Mouse (Mus musculus) neural tube, embryonic 14.5 days (tissue): ENCODE results near the gene Tdrd6. TPM values are rescaled to one million over a fixed set of nuclear protein-coding genes. Genes with fewer than 3 reads are reported as not detected.

Source experiments
- ATAC-seq: fragments of 200-750 bp; cut with Nextera tagmentation; 2 replicates; pipeline ENCODE4 v1.8.0; 2017; ENCODE audit warnings: low read depth, mild to moderate bottlenecking, moderate TSS enrichment, moderate library complexity
- H3K27ac ChIP-seq: fragments of 300-500 bp; sonication (generic); 2 replicates; pipeline ENCODE4 v1.5.1; 2014; ENCODE audit warnings: low read depth, mild to moderate bottlenecking, control low read depth, low read length, moderate library complexity, mixed read lengths
- H3K27me3 ChIP-seq: fragments of 300-500 bp; sonication (generic); 2 replicates; pipeline ENCODE4 v1.6.1; 2014; ENCODE audit warnings: low read length; ENCODE audit not compliant: control insufficient read depth, insufficient read depth
- H3K36me3 ChIP-seq: fragments of 300-500 bp; sonication (generic); 2 replicates; pipeline ENCODE4 v1.6.1; 2014; ENCODE audit warnings: low read length, mixed read lengths; ENCODE audit not compliant: control insufficient read depth, insufficient read depth
- H3K4me1 ChIP-seq: fragments of 300-500 bp; sonication (generic); 2 replicates; pipeline ENCODE4 v1.6.1; 2014; ENCODE audit warnings: low read length; ENCODE audit not compliant: control insufficient read depth, insufficient read depth
- H3K4me2 ChIP-seq: fragments of 300-500 bp; sonication (generic); 2 replicates; pipeline ENCODE4 v1.6.1; 2014; ENCODE audit warnings: mild to moderate bottlenecking, low read depth, low read length, control low read depth
- H3K4me3 ChIP-seq: fragments of 300-500 bp; sonication (generic); 2 replicates; pipeline ENCODE4 v1.5.1; 2014; ENCODE audit warnings: low read depth, low read length, control low read depth, mixed read lengths
- H3K9ac ChIP-seq: fragments of 300-500 bp; sonication (generic); replicated peaks from 2 replicates; pipeline ENCODE4 v1.6.1; 2014; ENCODE audit warnings: low read depth, mild to moderate bottlenecking, control low read depth, low read length, mixed read lengths
- H3K9me3 ChIP-seq: fragments of 300-500 bp; sonication (generic); 2 replicates; pipeline ENCODE4 v1.6.1; 2016; ENCODE audit warnings: low read length; ENCODE audit not compliant: control insufficient read depth
- WGBS: fragments of 180-500 bp; shearing (Covaris S2); extraction: QIAGEN DNeasy Blood & Tissue Kit; methylation state at CpG from one replicate; pipeline ENCODE4 v1.1.7; 2014; 5-methylcytosine and 5-hydroxymethylcytosine counted together
- polyA plus RNA-seq: library from polyadenylated mRNA; unstranded; fragments of >200 nt; fragmentation: Nextera tagmentation; extraction: Ambion mirVana; gene quantifications from 2 replicates; pipeline ENCODE4 v1.2.1, GENCODE M21; 2014

Tdrd6 gene
- polyA plus RNA-seq, 1 experiment from 2014 or later: 0.24 TPM

GRCm38 (mm10) chr17:43651314-43652046, 21.4 kb upstream of the Tdrd6 start:
- WGBS: 73% methylated on average over 14 of the region's 14 CpGs
- Histone ChIP-seq H3K27ac (no peak overlapping the region), H3K4me2 (no peak overlapping the region), H3K4me3 (no peak overlapping the region), H3K9ac (no peak overlapping the region), H3K27me3 (no peaks in the 10 kb centered on the region), H3K36me3 (peaks cover 12% of the 10 kb centered on the region; the same call in 1 of the 2 replicates), H3K4me1 (no peaks in the 10 kb centered on the region), H3K9me3 (no peaks in the 10 kb centered on the region)
- no peak for ATAC-seq

- Histone ChIP-seq H3K4me2 (no peak overlapping the region), H3K9me3 (no peaks in the 10 kb centered on the region), H3K36me3 (peaks cover 12% of the 10 kb centered on the region; the same call in 1 of the 2 replicates), H3K4me3 (no peak overlapping the region), H3K9ac (no peak overlapping the region), H3K27me3 (no peaks in the 10 kb centered on the region), H3K27ac (no peak overlapping the region), H3K4me1 (no peaks in the 10 kb centered on the region)
- ATAC-seq: no peak
- WGBS: 78% methylated on average over 10 of the region's 10 CpGs
Observed at GRCm38 (mm10) chr17:43649641-43650436, 19.7 kb upstream of the Tdrd6 start.

- Histone ChIP-seq H3K27me3 (no peaks in the 10 kb centered on the region), H3K4me3 (no peak overlapping the region), H3K4me1 (no peaks in the 10 kb centered on the region), H3K9ac (no peak overlapping the region), H3K36me3 (peaks cover 27% of the 10 kb centered on the region), H3K27ac (no peak overlapping the region), H3K4me2 (no peak overlapping the region), H3K9me3 (no peaks in the 10 kb centered on the region)
- 45% methylated on average over 5 of the region's 5 CpGs for WGBS
- no peak for ATAC-seq
Observed at GRCm38 (mm10) chr17:43646925-43647324, 16.8 kb upstream of the Tdrd6 start.

- no peak overlapping the region for H3K4me3 ChIP-seq
- H3K9me3 ChIP-seq: no peaks in the 10 kb centered on the region
- no peaks in the 10 kb centered on the region for H3K4me1 ChIP-seq
- H3K27ac ChIP-seq: no peak overlapping the region
- peaks cover 22% of the 10 kb centered on the region for H3K36me3 ChIP-seq
- 94% methylated on average over 3 of the region's 3 CpGs for WGBS
- no peak for ATAC-seq
- H3K9ac ChIP-seq: no peak overlapping the region
- no peaks in the 10 kb centered on the region for H3K27me3 ChIP-seq
- H3K4me2 ChIP-seq: no peak overlapping the region
Observed at GRCm38 (mm10) chr17:43645136-43645535, 15.0 kb upstream of the Tdrd6 start.

- no peak overlapping the region for H3K9ac ChIP-seq
- H3K36me3 ChIP-seq: peaks cover 18% of the 10 kb centered on the region
- H3K9me3 ChIP-seq: no peaks in the 10 kb centered on the region
- WGBS: 86% methylated on average over 7 of the region's 7 CpGs
- ATAC-seq: no peak
- H3K27ac ChIP-seq: no peak overlapping the region
- H3K4me2 ChIP-seq: no peak overlapping the region
- H3K4me1 ChIP-seq: no peaks in the 10 kb centered on the region
- H3K4me3 ChIP-seq: no peak overlapping the region
- H3K27me3 ChIP-seq: no peaks in the 10 kb centered on the region
Observed at GRCm38 (mm10) chr17:43644375-43644774, 14.3 kb upstream of the Tdrd6 start.

GRCm38 (mm10) chr17:43643191-43643590, 13.1 kb upstream of the Tdrd6 start:
- Histone ChIP-seq H3K27ac (no peak overlapping the region), H3K9me3 (no peaks in the 10 kb centered on the region), H3K4me2 (no peak overlapping the region), H3K27me3 (no peaks in the 10 kb centered on the region), H3K4me3 (no peak overlapping the region), H3K4me1 (no peaks in the 10 kb centered on the region), H3K36me3 (peaks cover 18% of the 10 kb centered on the region), H3K9ac (no peak overlapping the region)
- WGBS: 74% methylated on average over 7 of the region's 7 CpGs
- no peak for ATAC-seq

GRCm38 (mm10) chr17:43640825-43641224, 10.7 kb upstream of the Tdrd6 start:
- H3K4me1 ChIP-seq: no peaks in the 10 kb centered on the region
- WGBS: 78% methylated on average over 1 of the region's 1 CpGs

GRCm38 (mm10) chr17:43637146-43637545, 7.0 kb upstream of the Tdrd6 start:
- no peak for ATAC-seq
- no peaks in the 10 kb centered on the region for H3K27me3 ChIP-seq
- 98% methylated on average over 4 of the region's 4 CpGs for WGBS

More at GRCm38 (mm10) chr17:43640825-43641224, 10.7 kb upstream of the Tdrd6 start:
- Histone ChIP-seq H3K9me3 (no peaks in the 10 kb centered on the region), H3K36me3 (peaks cover 18% of the 10 kb centered on the region), H3K4me3 (no peak overlapping the region), H3K9ac (no peak overlapping the region), H3K27ac (no peak overlapping the region), H3K4me2 (no peak overlapping the region), H3K27me3 (no peaks in the 10 kb centered on the region)
- ATAC-seq: no peak

GRCm38 (mm10) chr17:43630427-43630760, 295 bp upstream of the Tdrd6 start:
- peaks cover 6% of the 10 kb centered on the region; the same call in 1 of the 2 replicates for H3K4me1 ChIP-seq
- no peaks in the 10 kb centered on the region; the same call in 1 of the 2 replicates for H3K9me3 ChIP-seq
- H3K27ac ChIP-seq: no peak overlapping the region
- no peak overlapping the region for H3K9ac ChIP-seq
- H3K4me3 ChIP-seq: peak overlapping the region; percentile 44; the same call in 1 of the 2 replicates
- H3K27me3 ChIP-seq: peaks cover 15% of the 10 kb centered on the region; the same call in 1 of the 2 replicates
- no peaks in the 10 kb centered on the region for H3K36me3 ChIP-seq
- peak; percentile 62 for ATAC-seq
- 50% methylated on average over 13 of the region's 13 CpGs for WGBS
- H3K4me2 ChIP-seq: peak overlapping the region; percentile 84

More at GRCm38 (mm10) chr17:43637146-43637545, 7.0 kb upstream of the Tdrd6 start:
- no peaks in the 10 kb centered on the region for H3K4me1 ChIP-seq
- H3K4me2 ChIP-seq: no peak overlapping the region
- no peak overlapping the region for H3K9ac ChIP-seq
- H3K27ac ChIP-seq: no peak overlapping the region
- no peaks in the 10 kb centered on the region for H3K9me3 ChIP-seq
- no peak overlapping the region for H3K4me3 ChIP-seq
- peaks cover 4% of the 10 kb centered on the region; the same call in 1 of the 2 replicates for H3K36me3 ChIP-seq
